ENCODE assay signal across 16 mouse cellular contexts in genomic region chr3:146413016-146413415, GRCm38 (mm10). TPM values are rescaled to one million over a fixed set of nuclear protein-coding genes. Genes with fewer than 3 reads are reported as not detected.
DNase-seq lines count a peak whose midpoint lies in the region.
"Had no signal": no experiment of that assay in that cellular context is flagged by ENCODE, and none has a peak within 500 bp of the region (broad histone marks: within the 10 kb centered on the region; RNA-seq: fewer than 3 reads in every experiment).

No protein-coding gene starts in this region.

- DNase-seq in cerebellum, postnatal 10 days: peak; percentile 43 to 44
- no peak for DNase-seq in cerebellum, adult 9-10 months
- peak; percentile 45 for DNase-seq in layer of hippocampus, adult 9-11 months
- no peak for DNase-seq in layer of hippocampus, postnatal 36 days
- peak; percentile 17 for DNase-seq in MN1 (ENCODE audit: low spot score)
- DNase-seq in cerebellum, postnatal 14 days: peak; percentile 49 to 64
- DNase-seq in adrenal gland, adult (ENCODE audit: inconsistent age in 2 of 2, low spot score in 1 of 2): no peak
- DNase-seq: adrenal gland, postnatal 25 days; gastrocnemius, postnatal 14 days; heart, adult 11 months; kidney, adult 8-10 months; kidney, postnatal 14 days; left cerebral cortex, postnatal 4 days; lung, postnatal 4 days; midbrain, embryonic 14.5 days; thymus, postnatal 14 days had no signal

RNA-seq across cellular contexts. Expression of gene Ssx2ip, which starts 8.6 kb away (rescaled TPM):
- total RNA-seq in layer of hippocampus, postnatal 36 days (2021): 100 to 1,000 TPM; 104 to 108 TPM

RNA-seq across cellular contexts. Expression of gene Ctbs, which starts 36.6 kb away (rescaled TPM):
- 1 to 10 TPM; 7.1 to 8.7 TPM for total RNA-seq in layer of hippocampus, postnatal 36 days (2021)

Comparison
In these comparisons a context has a peak if more than half of its experiments do, and no peak if none do; other contexts are left out.
1. DNase-seq: peak in cerebellum, postnatal 10 days (2 of 2), layer of hippocampus, adult 9-11 months (single experiment), MN1 (single experiment) and cerebellum, postnatal 14 days (2 of 2); none in cerebellum, adult 9-10 months (single experiment), layer of hippocampus, postnatal 36 days (0 of 2) and adrenal gland, adult (0 of 2).